Mouse (Mus musculus) adrenal gland, adult 2 months (tissue): Measurements from ENCODE around the gene Begain. TPM values are rescaled to one million over a fixed set of nuclear protein-coding genes. Genes with fewer than 3 reads are reported as not detected.

Experiments used
- polyA plus RNA-seq: library from polyadenylated mRNA; depleted of rRNA; stranded (reverse); fragments of >200 nt; gene quantifications from 2 replicates; pipeline ENCODE4 v1.2.3, GENCODE M21; 2012; rRNA removed
- total RNA-seq, 2 experiments: library from RNA; stranded (reverse); gene quantifications; 2 replicates each; pipeline ENCODE4 v1.2.3; 2021

Begain gene
- total and polyA plus RNA-seq, 3 experiments = 3.3 to 5.5 (median 3.9) TPM

Other genes with a start within 250 kb of the Begain start
- 10 to 100 TPM; 14.0 to 17.7 TPM for gene Slc25a29, start 232.3 kb downstream of the Begain start, total RNA-seq
- 93.3 and 111 TPM in 2 replicates for gene Slc25a29, start 232.3 kb downstream of the Begain start, polyA plus RNA-seq
- 10 to 100 TPM in 1 of 2 experiments, 1 to 10 TPM in 1; 8.4 to 12.2 TPM for gene Slc25a47, start 232.2 kb downstream of the Begain start, total RNA-seq
- gene Slc25a47, start 232.2 kb downstream of the Begain start, polyA plus RNA-seq = 16.6 TPM in 2 replicates
- gene Wdr25, start 174.6 kb downstream of the Begain start, total RNA-seq = 10 to 100 TPM in 1 of 2 experiments, 1 to 10 TPM in 1; 6.7 to 12.0 TPM
- gene Wdr25, start 174.6 kb downstream of the Begain start, polyA plus RNA-seq = 6.5 and 8.3 TPM in 2 replicates
- gene Wars, start 174.0 kb downstream of the Begain start, total RNA-seq = 10 to 100 TPM; 53.2 to 66.3 TPM
- 56.3 and 61.5 TPM in 2 replicates for gene Wars, start 174.0 kb downstream of the Begain start, polyA plus RNA-seq